Mouse (Mus musculus) ES-E14 (cell line): ENCODE data around the gene Tanc1.

Experiments used
- CHD2 ChIP-seq: IDR thresholded peaks from 2 replicates; pipeline ENCODE4 v1.6.1; 2014; ENCODE audit warnings: mild to moderate bottlenecking, low read depth, low read length, inconsistent platforms
- MAFK ChIP-seq: IDR thresholded peaks from 2 replicates; pipeline ENCODE4 v1.6.1; 2014; ENCODE audit warnings: mild to moderate bottlenecking, low read depth, low read length, inconsistent platforms; ENCODE audit not compliant: insufficient read depth
- ZNF384 ChIP-seq: IDR thresholded peaks from 2 replicates; pipeline ENCODE4 v1.6.1; 2012; ENCODE audit warnings: low read depth, low read length, inconsistent platforms

GRCm38 (mm10) chr2:59673351-59673750 is 61.5 kb downstream of the Tanc1 start:
- TF ChIP-seq ZNF384 (no peak), CHD2 (no peak), MAFK (no peak)
